Mouse (Mus musculus) c-Kit-positive CD71-positive TER-119-negative erythroid progenitor cells, embryonic 14.5 days (primary cell): Measurements from ENCODE around the gene Fbxl17.

Experiments
- DNase-seq: peaks from one replicate; pipeline ENCODE4 v3.0.0-alpha.2; 2013; ENCODE audit warnings: low read depth

Gene Fbxl17

DNA sequence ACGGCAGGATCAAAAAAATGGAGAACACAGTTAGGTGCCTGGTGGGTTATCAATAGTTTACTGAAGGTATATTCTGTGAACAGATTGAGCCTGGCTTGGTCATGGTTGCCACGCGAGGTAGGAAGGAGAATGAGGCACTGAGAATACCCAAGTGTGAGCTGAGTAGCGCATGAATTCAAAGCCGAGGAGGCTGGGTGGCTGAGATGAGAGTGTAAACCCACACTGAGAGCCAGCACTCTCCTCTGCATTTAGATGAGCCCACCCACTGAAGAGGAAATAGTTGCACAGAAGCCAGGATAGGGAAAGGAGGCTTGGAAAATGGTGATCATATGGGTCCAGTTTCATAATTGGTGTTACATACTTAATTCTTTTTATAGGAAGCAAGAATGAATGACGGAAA is 290.7 kb downstream of the Fbxl17 start:
- no peak for DNase-seq

DNA sequence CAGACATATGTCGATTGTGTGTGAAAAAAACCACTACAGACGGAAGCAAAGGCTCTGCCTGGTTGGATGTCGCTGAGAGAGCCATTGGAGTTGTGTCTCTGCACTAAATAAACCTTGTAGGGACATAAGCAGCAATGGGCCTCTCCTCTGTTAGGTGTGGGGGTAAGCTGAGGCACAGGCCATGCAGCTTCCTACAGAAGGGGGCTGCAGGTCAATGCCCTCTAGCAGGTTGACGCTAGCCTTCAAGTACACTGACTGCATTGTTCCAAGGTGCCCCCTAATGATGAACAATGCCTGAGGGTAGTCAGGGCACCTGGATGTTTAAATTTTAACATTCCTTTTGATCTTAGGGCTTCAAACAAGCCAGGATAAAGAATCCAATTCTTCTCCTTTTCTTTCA is 291.5 kb downstream of the Fbxl17 start:
- no peak for DNase-seq

DNA sequence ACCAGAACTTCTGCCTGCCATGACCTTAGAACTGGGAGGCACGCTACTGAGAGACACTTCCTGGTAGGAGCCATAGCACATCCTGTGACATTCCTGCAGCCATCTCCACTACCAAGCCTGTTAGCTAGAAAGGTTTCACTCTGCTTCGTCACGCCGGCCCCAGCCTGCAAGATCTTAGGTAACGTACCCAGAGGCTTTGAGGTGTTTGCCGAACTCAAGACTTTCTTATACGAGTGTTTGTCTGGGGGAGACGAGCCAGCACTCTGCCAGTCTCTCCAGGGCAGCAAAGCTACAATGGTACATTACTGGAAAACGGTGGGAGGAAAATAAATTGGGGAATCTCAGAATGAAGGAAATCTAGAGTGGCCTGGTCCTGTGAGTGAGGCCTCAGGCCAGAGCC is 292.1 kb downstream of the Fbxl17 start:
- no peak for DNase-seq

DNA sequence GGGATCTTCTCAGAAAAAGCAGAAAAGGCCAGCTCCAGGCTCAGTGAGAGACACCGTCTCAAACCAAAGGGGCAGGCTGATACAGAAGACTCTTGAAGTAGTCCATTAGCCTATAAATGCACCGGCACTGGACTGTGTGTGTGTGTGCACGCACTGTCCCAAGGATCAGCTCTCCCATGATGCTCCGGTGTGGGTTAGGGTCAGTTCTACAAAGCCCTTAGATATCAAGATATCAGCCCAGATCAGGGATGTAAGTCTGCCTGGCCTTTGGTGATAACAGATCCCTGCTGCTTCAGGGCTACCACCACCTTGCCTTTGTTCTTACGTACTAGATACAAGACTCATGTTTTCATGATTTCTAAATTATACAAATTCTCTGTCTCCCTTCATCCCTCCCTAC is 294.5 kb downstream of the Fbxl17 start:
- peak; percentile 19 for DNase-seq

DNA sequence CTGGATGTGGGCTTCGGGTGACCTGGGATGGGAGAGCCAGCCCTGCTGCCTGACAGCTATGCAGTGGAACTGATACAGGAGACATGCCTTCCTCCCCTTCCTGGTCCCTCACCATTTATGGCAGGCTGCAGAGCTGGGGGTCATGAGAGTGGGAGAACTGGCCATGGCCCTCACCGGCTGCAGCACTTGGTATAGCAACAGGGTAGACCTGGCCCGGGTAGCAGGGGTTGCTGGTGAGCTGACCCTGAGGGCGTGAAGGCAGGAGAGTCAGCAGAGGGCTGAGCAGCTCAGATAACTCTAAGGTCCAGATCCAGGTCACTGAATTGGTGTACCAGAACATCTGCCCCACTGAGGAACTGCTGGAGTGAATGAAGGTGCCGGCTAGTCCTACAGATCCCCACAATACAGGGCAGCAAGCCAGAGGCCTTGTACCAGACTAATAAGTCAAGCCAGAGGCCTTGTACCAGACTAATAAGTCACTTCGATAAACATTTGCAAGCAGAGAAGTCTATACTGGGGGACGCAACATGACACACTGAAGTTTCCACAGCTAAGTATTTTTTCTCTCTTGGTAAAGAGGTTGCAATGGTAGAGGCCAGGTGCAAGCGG is 296.1 kb downstream of the Fbxl17 start:
- DNase-seq = no peak

DNA sequence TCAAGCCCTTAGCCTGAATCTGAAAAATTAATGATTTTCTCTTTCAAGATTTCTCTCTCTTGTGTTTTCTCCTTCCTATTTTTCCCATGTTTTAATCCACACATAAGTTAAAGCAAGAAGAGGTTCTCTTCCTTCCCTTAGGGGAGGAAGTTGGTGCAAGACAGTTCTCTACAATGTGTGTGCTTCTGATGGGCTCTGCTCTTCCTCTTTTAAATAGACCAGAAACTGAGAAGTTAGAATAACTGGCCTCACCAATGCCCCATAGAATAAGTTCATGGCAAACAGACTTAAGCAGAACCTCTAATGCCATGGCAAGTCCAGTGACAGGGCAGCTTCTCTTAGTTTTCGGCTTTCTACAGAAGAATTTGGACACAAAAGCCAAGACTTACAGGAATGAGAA is 301.1 kb downstream of the Fbxl17 start:
- DNase-seq = no peak

DNA sequence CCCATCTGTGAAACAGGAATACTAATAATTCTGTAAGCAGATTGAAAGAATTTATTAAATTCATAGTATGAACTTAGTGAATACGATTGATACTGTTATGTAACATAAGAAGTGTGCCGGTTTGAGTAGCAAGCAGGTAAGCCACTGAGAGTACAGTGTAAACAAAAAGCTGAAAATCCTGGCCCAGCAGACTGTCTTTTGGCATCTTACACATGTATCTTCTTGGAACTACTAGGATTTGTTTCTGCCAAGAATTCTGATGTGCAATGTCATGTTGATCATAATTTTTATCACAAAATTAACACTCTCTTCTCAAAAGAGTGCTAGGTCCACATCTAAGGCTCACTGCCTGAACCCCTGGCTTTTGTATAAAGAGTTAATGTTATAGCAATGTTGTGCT is 304.3 kb downstream of the Fbxl17 start:
- no peak for DNase-seq

DNA sequence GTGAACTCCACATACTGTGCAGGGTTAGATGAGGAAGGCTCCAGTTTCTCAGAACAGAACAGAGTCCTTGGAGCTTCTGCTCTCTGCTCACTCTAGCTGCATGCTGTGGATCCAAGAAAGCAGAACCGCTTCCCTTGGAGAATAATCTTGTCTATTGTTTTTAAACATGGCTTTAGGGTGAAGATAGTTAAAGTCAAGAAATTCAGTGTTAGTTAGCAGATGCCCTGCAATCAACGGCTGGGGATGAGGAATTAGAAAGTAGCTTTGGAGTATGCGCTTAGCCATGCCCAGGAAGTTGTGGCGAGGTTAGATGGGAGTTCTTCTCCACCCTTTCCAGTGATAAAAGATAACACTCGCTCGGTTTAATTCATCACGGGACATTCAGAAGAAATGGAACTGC is 306.6 kb downstream of the Fbxl17 start:
- DNase-seq = peak; percentile 29

DNA sequence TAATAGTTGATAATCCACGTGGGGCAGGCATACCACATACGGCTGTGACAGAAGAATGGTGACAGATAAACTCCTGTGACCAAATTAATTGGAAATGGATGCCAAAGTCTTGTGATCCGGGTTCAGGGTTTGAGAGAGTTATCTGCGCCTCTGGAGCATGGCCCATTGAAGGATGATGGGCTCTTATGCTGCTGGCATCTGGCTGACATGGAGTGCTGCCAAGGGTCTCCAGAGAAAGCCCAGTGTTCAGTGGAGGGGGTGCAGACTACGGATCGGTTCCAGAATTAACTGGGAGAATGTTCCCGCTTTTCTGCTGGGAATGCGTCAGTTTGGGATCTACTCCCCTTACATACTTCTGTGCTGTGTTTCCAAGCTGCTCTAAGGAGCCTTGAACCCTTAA is 308.5 kb downstream of the Fbxl17 start:
- DNase-seq = no peak

DNA sequence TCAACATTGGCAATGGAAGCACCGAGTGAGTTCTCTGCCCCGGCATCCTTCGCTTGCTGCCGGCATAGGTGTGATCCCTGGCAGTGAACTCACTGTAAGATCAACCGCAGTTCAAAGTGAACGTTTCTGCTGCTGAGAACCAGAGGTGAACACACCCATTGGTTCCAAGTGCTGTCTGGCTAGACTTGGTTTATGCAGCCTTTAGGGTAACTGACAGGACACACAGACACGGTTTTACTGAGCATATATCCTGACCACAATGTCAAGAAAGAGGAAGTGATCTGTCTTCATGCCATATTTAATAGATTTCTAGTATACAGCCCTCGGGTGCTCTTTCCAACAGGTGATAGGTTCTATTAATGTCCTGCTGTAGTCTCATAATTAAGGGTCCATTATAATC is 310.5 kb downstream of the Fbxl17 start:
- DNase-seq = no peak

DNA sequence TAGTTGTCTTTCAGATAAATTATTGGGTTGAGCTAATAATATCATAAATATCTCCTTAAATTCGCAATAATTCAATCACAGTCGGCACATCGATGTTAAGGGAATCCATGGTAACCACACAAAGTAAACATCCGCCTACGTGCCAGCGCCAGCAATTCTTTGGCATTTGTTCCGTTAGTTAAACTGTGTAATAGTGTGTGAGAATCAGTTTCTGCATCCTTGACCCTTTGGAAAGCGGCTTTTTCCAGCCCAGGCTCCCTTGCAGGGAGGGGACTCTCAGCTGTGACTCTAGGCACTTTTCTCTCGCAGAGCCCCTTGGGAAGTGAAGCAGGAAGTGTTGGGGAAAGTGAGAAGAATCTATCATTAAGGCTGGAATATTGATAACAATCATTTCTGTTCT is 314.3 kb downstream of the Fbxl17 start:
- DNase-seq = no peak

DNA sequence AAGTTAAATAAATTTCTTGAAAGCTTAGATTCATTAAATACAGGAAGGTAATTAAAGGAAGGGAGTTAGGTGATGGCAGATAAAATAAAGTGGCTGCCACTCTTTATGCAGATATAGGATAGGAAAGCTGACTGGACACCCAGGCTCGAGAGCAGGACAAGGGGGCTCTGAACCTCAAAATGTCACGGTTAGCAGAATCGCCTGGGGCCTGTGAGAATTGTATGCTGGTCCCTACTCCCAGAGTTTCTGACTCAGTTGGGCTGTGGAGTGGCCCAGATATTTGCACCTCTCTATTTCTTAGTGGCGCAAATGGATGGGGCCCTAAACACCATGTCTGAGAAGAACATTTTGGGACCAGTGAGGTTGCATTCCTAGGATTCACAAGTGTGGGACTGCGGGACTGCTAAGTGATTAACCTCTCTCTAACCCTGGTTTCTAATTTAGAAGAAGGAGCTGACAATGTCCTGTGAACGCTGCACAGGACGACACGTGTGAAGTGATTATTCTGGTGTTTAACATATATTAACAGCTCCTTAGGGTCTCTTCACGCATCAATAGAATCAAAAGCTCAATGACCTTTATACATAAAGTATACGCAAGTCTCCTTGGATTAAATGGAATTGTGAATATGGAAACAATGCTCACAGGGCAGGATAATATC is 314.8 kb downstream of the Fbxl17 start:
- no peak for DNase-seq

DNA sequence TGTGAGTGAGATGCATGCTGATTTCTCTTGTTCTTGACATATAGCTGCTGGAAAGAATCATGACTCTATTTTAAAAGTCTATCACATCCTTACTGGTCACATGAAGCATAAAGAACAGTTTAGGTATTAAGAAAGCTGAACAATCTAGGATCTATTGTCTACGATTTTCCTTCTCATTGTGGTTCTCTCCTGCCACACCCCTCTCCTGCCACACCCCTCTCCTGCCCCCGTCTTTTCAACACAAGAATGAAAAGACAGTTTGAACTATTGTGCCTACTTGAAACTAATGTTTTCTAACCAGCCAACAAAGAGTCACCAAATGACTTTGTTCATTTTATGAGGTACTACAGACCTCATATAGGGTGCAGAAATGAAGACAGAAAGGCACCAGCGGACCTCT is 316.4 kb downstream of the Fbxl17 start:
- DNase-seq = no peak

DNA sequence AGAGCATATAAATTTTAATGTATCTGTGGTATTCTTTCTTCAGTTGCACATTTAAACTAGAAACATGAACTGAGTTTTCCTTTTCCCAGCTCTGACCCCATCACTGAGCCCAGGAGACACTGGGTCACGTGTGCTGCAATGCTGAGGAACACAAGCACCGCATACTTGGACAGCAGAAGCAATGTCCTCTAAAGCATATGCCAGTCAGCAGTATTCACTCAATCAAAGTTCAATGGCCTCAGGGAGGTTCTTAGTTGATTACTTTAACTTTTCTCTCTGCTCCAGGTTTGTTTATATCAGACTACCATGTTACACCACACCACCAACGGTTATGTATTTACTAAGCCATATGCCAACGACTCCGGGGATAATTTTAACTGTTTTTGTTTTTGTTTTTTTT is 318.2 kb downstream of the Fbxl17 start:
- no peak for DNase-seq

DNA sequence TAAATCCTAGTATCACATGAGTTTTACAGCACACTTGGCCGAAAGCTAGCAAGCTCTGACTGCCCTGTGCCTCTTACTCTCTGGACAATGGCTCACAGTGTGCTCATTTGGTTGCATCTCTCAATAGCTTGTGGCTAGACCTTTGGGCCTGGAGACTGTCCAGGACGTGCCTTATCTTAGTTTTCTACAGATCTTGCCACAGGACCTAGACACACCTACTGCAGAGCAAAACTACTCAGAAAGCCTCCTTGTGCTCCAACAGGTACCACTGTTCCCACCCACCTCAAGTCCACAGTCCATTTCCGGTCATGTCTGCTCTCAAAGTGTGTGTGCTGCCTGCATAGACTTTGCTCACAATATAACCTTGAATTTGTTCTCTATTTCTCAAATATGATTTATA is 319.8 kb downstream of the Fbxl17 start:
- no peak for DNase-seq

DNA sequence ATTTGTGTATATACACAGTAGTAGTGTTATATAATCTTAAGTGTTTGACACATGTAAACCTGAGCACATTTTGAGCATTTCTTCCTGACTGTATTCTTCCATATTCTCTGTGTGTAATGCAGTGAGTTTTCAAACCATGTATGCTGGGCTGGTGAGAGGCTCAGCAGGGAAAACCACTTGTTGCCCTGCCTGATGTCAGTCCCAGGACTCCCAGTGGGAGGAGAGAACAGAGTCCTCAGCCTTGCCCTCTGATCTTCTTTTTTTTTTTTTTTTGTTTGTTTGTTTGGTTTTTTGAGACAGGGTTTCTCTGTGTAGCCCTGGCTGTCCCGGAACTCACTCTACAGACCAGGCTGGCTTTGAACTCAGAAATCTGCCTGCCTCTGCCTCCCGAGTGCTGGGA is 321.5 kb downstream of the Fbxl17 start:
- DNase-seq = no peak

DNA sequence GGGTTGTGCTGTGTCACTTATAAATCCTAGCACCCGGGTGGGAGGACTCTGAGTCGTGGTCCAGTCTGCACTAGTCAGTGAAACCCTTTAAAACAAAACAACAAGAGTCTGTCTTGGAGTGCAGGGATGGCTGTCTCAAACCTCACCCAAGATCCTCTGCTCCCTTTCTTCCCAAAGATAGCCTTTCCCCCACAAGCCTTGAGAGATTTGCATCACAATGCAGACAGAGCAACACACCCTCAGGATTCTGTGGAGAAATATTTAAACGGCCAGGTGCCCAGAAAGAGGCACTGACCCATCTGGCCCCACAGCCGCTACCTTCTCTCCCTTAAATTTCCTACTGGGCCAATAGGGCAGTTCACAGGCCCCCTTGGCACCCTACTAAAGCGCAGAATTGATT is 323.4 kb downstream of the Fbxl17 start:
- no peak for DNase-seq

DNA sequence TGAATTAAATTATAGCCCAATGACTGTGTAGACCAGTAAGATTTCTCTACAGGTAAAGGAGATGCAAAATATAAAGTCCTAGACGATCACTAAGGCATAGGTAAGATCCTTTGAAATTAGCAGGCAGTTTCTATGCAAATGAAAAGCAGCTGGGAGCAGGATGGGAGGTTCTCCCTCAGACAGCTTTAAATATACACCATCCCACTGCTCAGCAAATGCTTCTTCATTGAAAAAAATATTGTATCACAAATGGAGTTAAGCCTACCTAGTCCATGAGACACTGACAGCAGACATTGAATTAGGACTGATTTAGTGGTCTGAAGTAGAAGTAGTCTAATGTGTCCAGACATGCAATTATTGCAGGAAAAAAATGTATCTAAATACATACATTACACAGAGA is 327.1 kb downstream of the Fbxl17 start:
- DNase-seq = no peak

DNA sequence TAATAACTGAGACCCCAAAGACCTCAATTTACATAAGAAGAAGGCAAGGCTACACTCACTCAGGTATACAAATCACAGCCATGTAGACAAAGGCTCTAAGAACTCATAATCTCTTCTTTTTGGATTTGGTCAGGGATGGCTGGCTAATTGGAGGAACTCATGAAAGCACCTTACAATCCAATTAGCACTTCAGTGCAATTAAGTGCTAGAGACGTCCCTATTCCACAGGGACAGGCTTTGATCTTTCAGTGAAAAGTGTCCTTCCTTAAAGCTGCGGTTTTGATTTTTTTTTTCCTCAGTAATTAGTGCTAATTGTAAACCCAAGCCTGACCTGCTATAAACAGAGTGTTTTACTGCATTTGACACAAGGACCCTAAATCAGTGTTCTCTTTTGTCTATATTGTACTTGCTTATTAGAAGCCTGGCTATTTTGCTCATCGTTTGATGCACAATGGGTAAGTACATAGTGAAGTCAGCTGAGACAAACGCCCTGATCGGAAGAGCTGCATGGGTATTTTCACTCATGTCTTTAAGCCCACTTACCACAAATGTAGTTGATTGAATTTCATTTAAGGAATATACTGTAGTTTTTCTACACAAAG is 327.8 kb downstream of the Fbxl17 start:
- DNase-seq = no peak

DNA sequence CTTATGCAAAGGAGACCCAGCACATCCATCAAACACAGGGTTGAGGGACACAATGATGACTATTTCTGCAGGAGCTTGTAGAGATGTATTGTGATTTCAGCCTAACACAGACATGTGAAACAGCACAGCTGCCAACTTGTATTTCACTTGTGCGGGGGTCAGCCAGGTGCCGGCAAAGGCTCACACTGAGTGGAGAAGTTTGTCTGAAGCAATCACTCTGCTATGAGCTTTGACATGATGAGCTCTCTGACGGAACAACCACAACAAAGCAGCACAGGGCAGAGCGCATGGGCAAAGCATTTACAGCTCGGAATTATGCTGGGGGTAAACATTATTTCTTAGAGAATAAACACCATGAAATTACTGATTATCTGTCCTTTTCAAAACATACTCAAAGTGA is 328.6 kb downstream of the Fbxl17 start:
- no peak for DNase-seq

DNA sequence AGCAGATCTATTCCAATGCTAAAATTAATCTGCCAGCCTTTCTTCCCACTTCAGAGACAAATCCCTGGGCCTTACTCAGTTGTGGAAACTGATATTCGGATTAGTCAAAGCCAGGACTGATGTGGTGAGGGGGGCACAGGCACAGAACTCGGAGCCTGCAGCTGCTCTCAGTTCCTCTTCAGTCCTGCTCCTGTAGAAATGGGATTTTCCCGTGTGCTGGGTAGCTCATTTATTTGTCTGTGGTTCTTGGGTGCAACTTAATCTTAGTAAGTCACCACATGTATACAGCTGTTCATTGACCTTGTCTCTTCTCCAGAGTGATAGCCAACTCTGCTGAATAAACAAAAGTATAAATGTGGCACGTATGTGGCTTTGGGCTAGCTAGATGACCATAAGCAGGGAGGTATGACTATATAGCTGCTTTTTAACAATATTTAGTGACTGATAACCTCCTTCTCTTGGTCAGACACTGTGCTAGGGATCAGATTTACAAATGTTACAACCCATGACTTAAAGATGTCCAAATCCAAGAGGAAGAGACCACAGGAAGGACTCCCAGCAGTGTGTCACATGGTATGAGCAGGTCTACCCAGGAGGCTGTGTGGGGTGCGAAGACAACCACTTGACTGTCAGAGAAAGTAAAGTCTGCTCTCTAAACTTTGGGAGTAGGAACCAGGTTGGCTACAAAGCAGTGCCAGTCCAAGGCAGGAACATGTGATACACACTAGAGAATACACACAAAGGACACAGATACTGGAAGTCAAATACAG is 331.6 kb downstream of the Fbxl17 start:
- DNase-seq = no peak

DNA sequence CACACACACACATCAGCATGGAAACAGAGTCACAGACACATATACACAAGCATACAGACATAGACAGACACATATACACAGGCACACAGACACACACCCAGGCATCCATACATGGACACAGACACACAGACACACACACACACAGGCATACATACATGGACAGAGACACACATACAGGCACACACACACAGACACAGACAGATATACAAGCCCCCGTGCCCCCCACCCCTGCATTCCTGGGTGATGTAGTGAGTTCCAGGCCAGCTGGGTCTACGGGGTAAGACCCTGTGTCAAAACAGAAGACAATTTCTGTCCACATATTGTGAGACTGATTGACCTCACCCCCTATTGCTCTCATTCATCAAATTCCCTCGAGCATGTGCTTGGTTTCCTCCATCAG is 332.6 kb downstream of the Fbxl17 start:
- DNase-seq = no peak

DNA sequence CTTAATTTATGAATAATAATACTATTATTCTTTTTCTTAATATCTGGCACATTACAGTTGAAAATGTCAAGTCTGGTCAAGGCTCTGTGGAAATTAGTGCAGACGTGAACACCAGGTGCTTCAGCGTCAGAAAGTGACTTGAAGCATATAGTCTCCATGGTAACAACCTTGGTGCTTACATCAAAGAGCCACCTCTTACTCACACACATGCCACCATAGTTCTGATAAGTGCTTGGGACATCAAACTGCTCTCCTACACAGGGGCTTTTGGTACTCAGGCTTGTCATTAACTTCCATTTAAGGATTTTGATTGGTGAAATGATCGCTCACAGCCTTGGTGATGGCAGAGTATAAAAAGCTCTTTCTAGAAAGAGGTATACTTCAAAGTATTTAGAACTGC is 333.1 kb downstream of the Fbxl17 start:
- DNase-seq = no peak
